Mouse (Mus musculus) liver, embryonic 13.5 days (tissue): Measurements from ENCODE around the gene Dhx29. TPM values are rescaled to one million over a fixed set of nuclear protein-coding genes. Genes with fewer than 3 reads are reported as not detected.
"Not testable (repeated sequence)": the region's sequence is repeated elsewhere in the genome, so short reads cannot be mapped to it uniquely, and the experiment has no call there.

ENCODE experiments used
- ATAC-seq: fragments of 200-750 bp; cut with Nextera tagmentation; 2 replicates; pipeline ENCODE4 v1.8.0; 2017; ENCODE audit warnings: low read depth, mild to moderate bottlenecking, moderate number of reproducible peaks, moderate library complexity
- DNase-seq: peaks from one replicate; pipeline ENCODE4 v3.0.0; 2022
- H3K27ac ChIP-seq: fragments of 300-500 bp; sonication (generic); 2 replicates; pipeline ENCODE4 v1.5.1; 2015; ENCODE audit warnings: moderate library complexity, mild to moderate bottlenecking, inconsistent platforms
- H3K27me3 ChIP-seq: fragments of 300-500 bp; sonication (generic); 2 replicates; pipeline ENCODE4 v1.6.1; 2015; ENCODE audit warnings: mild to moderate bottlenecking, inconsistent platforms
- H3K36me3 ChIP-seq: fragments of 300-500 bp; sonication (generic); 2 replicates; pipeline ENCODE4 v1.6.1; 2015; ENCODE audit warnings: mild to moderate bottlenecking, inconsistent platforms
- H3K4me1 ChIP-seq: fragments of 300-500 bp; sonication (generic); replicated peaks from 2 replicates; pipeline ENCODE4 v1.6.1; 2015; ENCODE audit warnings: inconsistent platforms
- H3K4me2 ChIP-seq: fragments of 300-500 bp; sonication (generic); 2 replicates; pipeline ENCODE4 v1.6.1; 2015; ENCODE audit warnings: inconsistent platforms, mild to moderate bottlenecking, moderate library complexity
- H3K4me3 ChIP-seq: fragments of 300-500 bp; sonication (generic); replicated peaks from 2 replicates; pipeline ENCODE4 v1.5.1; 2015; ENCODE audit warnings: mild to moderate bottlenecking, inconsistent platforms
- H3K9ac ChIP-seq: fragments of 300-500 bp; sonication (generic); 2 replicates; pipeline ENCODE4 v1.6.1; 2015; ENCODE audit warnings: mild to moderate bottlenecking, inconsistent platforms
- H3K9me3 ChIP-seq: fragments of 300-500 bp; sonication (generic); replicated peaks from 2 replicates; pipeline ENCODE4 v1.6.1; 2016; ENCODE audit warnings: inconsistent platforms
- WGBS: fragments of 180-500 bp; shearing (Covaris S2); methylation state at CpG from one replicate; pipeline ENCODE4 v1.1.7; 2015; ENCODE audit not compliant: insufficient replicate concordance; 5-methylcytosine and 5-hydroxymethylcytosine counted together
- polyA plus RNA-seq: library from polyadenylated mRNA; unstranded; fragments of >200 nt; fragmentation: Nextera tagmentation; extraction: Ambion mirVana; gene quantifications from 2 replicates; pipeline ENCODE4 v1.2.1, GENCODE M21; 2015

Dhx29 gene
- polyA plus RNA-seq, 1 experiment from 2014 or later, result 13.2 TPM

- peaks cover 64% of the 10 kb centered on the region for H3K27me3 ChIP-seq
- H3K4me3 ChIP-seq, result no peak overlapping the region
- no peaks in the 10 kb centered on the region for H3K36me3 ChIP-seq
- ATAC-seq, result no peak
- WGBS, result 47% methylated on average over 9 of the region's 9 CpGs
- no peak overlapping the region for H3K9ac ChIP-seq
- H3K4me1 ChIP-seq, result peaks cover 6% of the 10 kb centered on the region; the same call in 1 of the 2 replicates
- DNase-seq, result no peak
- H3K27ac ChIP-seq, result no peak overlapping the region
- no peaks in the 10 kb centered on the region for H3K9me3 ChIP-seq
- H3K4me2 ChIP-seq, result no peak overlapping the region
Measured at GRCm38 (mm10) chr13:113000576-113001318, 73.5 kb downstream of the Dhx29 start.

DNA sequence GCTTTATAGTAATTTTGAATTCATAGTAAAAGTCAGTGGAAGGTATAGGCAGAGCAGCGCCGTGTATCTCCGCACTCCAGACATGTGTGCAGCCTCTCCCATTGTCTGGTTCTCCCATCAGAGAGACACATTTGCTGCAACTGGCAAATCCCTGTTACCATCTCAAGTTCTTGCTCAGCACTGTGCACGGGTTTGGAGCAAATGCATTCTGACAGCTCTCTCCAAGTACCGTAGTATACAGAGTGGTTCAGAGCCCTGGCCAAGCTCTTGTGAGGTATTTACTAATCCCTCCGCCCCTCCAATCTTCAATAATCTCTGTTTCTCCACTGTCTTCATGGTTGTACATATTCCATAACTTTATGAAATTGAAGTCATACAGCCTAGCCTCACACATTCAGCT, 85.4 kb downstream of the Dhx29 start:
- Histone ChIP-seq H3K9me3 (no peaks in the 10 kb centered on the region), H3K9ac (no peak overlapping the region), H3K36me3 (no peaks in the 10 kb centered on the region), H3K4me3 (peak overlapping the region; percentile 45; the same call in 1 of the 2 replicates), H3K27me3 (0 out of 2 replicates have a peak, but pooled peaks cover 4% of the 10 kb centered on the region), H3K27ac (no peak overlapping the region), H3K4me1 (no peaks in the 10 kb centered on the region), H3K4me2 (peak overlapping the region; percentile 60; the same call in 1 of the 2 replicates)
- DNase-seq (no peak), ATAC-seq (no peak)
- WGBS, result 67% methylated on average over 6 of the region's 6 CpGs

DNA sequence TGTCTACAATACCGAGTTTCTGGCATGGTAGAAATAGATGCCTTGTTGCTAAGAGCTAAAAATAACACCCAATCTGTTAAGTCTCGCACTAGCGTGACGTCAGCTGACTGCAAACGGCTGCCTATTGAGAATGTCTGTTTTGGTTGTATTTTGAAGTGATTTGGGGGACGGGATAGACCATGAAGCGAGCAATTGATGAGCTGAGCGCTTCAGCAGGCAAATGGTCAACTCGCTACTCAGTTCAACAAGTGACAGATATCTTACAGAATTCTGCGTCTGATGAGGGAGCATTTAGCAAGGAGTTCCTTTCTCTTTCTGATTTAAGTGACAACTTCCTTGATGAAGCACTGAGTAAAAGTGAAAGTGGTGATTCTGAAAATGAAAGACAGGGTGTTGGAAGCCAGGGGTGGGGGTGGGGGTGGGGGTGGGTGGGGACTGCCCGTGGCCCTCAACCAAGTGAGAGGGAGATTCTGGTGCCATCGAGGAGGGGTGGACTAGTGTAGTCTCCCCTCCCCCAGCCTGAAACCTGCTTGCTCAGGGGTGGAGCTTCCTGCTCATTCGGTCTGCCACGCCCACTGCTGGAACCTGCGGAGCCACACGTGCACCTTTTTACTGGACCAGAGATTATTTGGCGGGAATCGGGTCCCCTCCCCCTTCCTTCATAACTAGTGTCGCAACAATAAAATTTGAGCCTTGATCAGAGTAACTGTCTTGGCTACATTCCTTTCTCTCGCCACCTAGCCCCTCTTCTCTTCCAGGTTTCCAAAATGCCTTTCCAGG, 86.1 kb downstream of the Dhx29 start:
- H3K27ac ChIP-seq, H3K9me3 ChIP-seq, H3K36me3 ChIP-seq, ATAC-seq, H3K27me3 ChIP-seq, DNase-seq, H3K4me1 ChIP-seq, H3K9ac ChIP-seq: not testable (repeated sequence)
- Histone ChIP-seq H3K4me2 (peak overlapping the region; percentile 60), H3K4me3 (peak overlapping the region; percentile 45)
- WGBS, result 27% methylated on average over 19 of the region's 20 CpGs

Other genes with a start within 250 kb of the Dhx29 start
- gene Plpp1, start 126.7 kb upstream of the Dhx29 start, polyA plus RNA-seq, result 31.8 and 32.2 TPM in 2 replicates
- gene Mtrex, start 56 bp upstream of the Dhx29 start, polyA plus RNA-seq, result 42.2 and 56.3 TPM in 2 replicates
- 0.15 TPM in 1 of 2 replicates, not detected in the other for gene Ccno, start 60.3 kb downstream of the Dhx29 start, polyA plus RNA-seq
- not detected in 2 replicates for gene Mcidas, start 66.4 kb downstream of the Dhx29 start, polyA plus RNA-seq
- gene Cdc20b, start 107.7 kb downstream of the Dhx29 start, polyA plus RNA-seq, result not detected in 2 replicates
- 10.0 and 12.2 TPM in 2 replicates for gene Gpx8, start 119.0 kb downstream of the Dhx29 start, polyA plus RNA-seq
- 0.13 TPM in 1 of 2 replicates, not detected in the other for gene Gzma, start 173.5 kb downstream of the Dhx29 start, polyA plus RNA-seq